Mouse (Mus musculus) cerebellum, adult 11 months (tissue): ENCODE data around the gene Crnkl1.

ENCODE experiments used
- DNase-seq: peaks from one replicate; pipeline ENCODE4 v3.0.0; 2022

Crnkl1 gene

GRCm38 (mm10) chr2:145934339-145935231 is at the start of gene Crnkl1, which contains the start of gene Cfap61:
Gene Crnkl1, minus strand, starts transcription at chr2:145935014.
Gene Cfap61, plus strand, starts transcription at chr2:145934784.
- DNase-seq, result peak; percentile 90

DNA sequence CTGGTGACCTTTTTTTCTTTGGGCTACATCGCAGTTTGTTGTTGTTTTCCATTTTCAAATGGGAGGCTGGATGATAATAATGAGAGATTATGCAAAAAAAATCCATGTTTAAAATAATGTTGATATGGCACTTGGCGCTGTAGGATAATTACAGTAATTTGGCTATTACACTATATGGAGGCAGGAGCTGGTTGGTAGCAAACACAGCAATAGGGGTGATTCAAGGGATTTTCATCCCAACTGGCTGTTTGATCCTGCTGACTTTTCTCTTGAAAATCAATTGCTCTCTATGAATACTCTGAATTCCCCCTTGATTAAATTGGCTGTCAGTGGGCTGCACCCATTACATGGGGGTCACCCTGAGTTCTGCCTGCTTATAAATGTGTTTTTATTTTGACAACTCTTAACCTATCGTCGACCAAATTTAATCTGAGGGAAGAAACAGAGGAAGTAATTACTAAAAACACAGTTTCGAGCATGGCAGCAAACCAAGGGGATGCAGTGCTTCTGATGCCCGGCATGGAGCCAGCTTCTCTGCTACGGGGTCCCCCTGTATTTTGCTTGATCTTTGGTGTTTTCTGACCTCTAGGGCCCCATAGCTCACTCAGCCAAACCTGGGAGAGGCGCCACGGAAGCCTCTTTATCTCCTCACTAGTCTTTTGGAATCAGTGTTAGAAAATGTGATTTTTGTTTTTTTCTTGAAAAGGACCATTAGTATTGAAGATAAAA is 47.7 kb upstream of the Crnkl1 start:
- DNase-seq, result no peak

- no peak for DNase-seq
These were observed 46.9 kb upstream of the Crnkl1 start for GRCm38 (mm10) chr2:145981699-145982112.

- DNase-seq, result no peak
These were observed 46.1 kb upstream of the Crnkl1 start for GRCm38 (mm10) chr2:145980881-145981280.

GRCm38 (mm10) chr2:145979616-145980015 is 44.8 kb upstream of the Crnkl1 start:
- DNase-seq, result no peak

DNA sequence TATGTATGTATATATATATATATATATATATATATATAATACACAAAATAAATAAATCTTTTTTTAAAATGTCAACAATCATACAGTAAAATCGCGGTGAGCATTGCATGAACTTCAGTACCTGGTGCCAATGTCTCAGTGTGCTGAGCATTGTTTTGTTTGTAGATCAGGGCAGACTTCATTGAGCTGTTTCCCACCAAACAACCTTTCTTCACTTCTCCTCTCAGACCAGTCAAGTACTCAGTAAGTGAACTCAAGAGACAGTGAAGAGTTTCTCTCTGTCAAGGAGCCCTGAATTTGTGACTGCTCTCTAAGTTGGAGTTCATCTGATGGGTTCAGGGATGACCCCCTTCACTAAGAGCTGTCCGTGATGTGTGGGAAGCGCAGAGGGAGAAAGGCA is 37.8 kb upstream of the Crnkl1 start:
- DNase-seq, result no peak

GRCm38 (mm10) chr2:145971237-145972010 is 36.6 kb upstream of the Crnkl1 start:
- DNase-seq, result peak; percentile 71

GRCm38 (mm10) chr2:145970751-145971150 is 35.9 kb upstream of the Crnkl1 start:
- peak; percentile 82 for DNase-seq

DNA sequence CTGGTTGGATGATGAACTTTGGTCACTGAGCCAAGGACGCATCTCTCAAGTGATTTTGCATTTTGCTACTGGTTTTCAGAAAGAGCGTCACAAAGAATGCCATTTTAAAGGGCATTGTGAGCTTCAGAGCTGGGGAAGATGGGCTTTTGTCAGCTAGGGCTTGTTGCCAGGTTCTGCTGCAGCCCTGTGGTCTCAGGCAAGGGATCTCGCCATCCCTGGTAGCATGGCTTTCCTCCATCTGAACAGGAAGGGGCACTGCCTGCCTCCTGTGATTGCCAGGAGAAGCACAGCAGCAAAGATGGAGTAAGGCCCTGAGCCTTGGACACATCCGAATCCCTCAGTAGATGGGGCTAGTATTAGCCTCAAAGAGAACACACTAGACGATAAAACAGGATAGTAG is 27.0 kb upstream of the Crnkl1 start:
- DNase-seq, result no peak

DNA sequence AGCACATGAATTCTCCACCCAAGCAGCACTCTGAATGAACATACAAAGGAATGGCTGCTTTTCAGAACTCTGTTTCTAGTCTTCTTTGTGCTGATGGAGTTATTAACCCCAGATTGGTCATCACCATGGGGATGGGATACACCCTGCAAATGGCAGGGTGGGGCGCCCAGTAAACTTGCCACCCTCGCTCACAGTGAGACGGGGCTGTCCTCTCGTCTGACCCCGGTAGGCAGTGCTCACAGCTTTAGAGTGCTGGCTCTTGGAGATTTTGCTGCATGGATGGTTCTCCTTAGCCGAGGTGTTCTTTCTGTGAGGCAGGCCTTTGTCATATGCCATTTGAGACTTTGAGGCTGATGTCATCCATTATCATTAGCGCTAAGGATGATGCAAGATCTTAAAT is 23.7 kb upstream of the Crnkl1 start:
- no peak for DNase-seq

- DNase-seq, result no peak
These were observed 23.3 kb upstream of the Crnkl1 start for GRCm38 (mm10) chr2:145958097-145958496.

- DNase-seq, result no peak
These were observed 22.6 kb upstream of the Crnkl1 start for GRCm38 (mm10) chr2:145957450-145957849.

- DNase-seq, result no peak
These were observed 21.5 kb upstream of the Crnkl1 start for GRCm38 (mm10) chr2:145956318-145956717.

DNA sequence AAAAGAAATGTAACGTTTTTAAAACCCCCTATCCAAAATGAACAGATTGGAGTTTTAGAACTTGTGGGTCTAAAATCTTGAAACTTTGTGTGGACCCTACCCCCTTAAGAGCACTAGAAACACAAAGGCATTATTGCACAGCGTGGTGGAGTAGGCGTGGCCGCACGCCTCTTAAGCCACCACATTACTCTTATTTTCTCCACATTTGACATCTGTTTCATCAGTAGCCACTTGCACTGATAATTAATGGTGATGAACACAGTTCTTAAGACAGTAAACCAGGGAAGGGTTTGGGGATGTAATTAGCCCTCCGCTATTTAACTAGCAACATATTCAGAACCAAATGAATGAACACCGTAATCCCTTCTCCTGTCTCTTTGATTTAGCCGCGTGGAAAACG is 21.0 kb upstream of the Crnkl1 start:
- no peak for DNase-seq

- DNase-seq, result no peak
These were observed 17.9 kb upstream of the Crnkl1 start for GRCm38 (mm10) chr2:145952726-145953125.

DNA sequence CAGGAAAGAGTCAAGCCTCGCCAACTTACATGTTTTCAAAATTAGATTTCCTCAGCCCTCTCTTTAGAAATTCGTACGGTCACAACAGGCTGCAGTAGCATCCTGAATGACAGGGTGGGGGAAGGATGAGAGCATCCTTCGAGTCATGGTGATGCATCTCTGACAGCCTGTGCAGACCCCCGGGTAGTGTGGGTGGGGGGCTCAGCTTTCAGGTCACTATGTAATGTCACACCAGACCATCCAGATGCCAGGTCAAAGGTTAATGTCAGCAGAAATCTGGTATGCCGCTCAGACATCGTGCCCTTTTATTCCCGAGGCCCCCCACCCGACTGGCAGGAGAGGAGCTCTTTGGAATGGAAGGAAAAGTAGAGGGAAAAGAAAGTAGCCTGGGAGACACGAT is 15.4 kb upstream of the Crnkl1 start:
- DNase-seq, result no peak

- no peak for DNase-seq
These were observed 14.8 kb upstream of the Crnkl1 start for GRCm38 (mm10) chr2:145949475-145950068.

- no peak for DNase-seq
These were observed 13.7 kb upstream of the Crnkl1 start for GRCm38 (mm10) chr2:145948402-145948954.

GRCm38 (mm10) chr2:145944286-145944685 is 9.5 kb upstream of the Crnkl1 start:
- DNase-seq, result no peak

DNA sequence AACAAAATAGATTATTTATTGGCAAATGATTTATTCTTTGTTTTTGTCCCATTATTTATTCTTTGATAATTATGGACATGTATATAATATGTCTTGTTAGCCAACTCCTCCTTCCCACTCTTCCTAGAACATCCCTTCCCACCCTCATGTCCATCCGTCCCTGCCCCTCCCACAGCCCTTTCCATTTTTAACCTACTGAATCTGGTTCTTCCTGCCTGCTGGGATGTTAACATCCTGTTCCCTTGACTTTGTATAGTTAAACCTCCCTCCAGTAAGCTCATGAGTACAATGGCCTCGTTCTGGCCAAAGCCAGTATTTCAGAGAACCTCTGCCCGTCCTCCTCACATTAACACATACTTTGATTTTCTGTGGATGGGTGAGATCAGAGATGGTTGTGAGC is 6.6 kb upstream of the Crnkl1 start:
- DNase-seq, result no peak

GRCm38 (mm10) chr2:145936975-145937374 is 2.2 kb upstream of the Crnkl1 start:
- no peak for DNase-seq

- no peak for DNase-seq
These were observed 13.7 kb downstream of the Crnkl1 start for GRCm38 (mm10) chr2:145920941-145921650.
